Mouse (Mus musculus) intestine, postnatal 0 days (tissue): Measurements from ENCODE around the gene Bzw1. TPM values are rescaled to one million over a fixed set of nuclear protein-coding genes. Genes with fewer than 3 reads are reported as not detected.

ENCODE experiments used
- ATAC-seq: fragments of 200-750 bp; cut with Nextera tagmentation; 2 replicates; pipeline ENCODE4 v1.8.0; 2017; ENCODE audit warnings: mild to moderate bottlenecking, moderate TSS enrichment, moderate library complexity
- H3K27ac ChIP-seq: fragments of 300-500 bp; sonication (generic); 2 replicates; pipeline ENCODE4 v1.5.1; 2014; ENCODE audit warnings: mild to moderate bottlenecking, low read depth, low read length, moderate library complexity
- H3K27me3 ChIP-seq: fragments of 300-500 bp; sonication (generic); replicated peaks from 2 replicates; pipeline ENCODE4 v1.6.1; 2014; ENCODE audit warnings: low read length, mixed read lengths; ENCODE audit not compliant: control insufficient read depth, insufficient read depth
- H3K36me3 ChIP-seq: fragments of 300-500 bp; sonication (generic); 2 replicates; pipeline ENCODE4 v1.6.1; 2014; ENCODE audit warnings: mild to moderate bottlenecking, moderate library complexity; ENCODE audit not compliant: control insufficient read depth, insufficient read depth
- H3K4me1 ChIP-seq: fragments of 300-500 bp; sonication (generic); replicated peaks from 2 replicates; pipeline ENCODE4 v1.6.1; 2014; ENCODE audit warnings: antibody characterized with exemption, low read length, mixed read lengths; ENCODE audit not compliant: control insufficient read depth, insufficient read depth
- H3K4me2 ChIP-seq: fragments of 300-500 bp; sonication (generic); replicated peaks from 2 replicates; pipeline ENCODE4 v1.6.1; 2014; ENCODE audit warnings: low read depth, mild to moderate bottlenecking, moderate library complexity
- H3K4me3 ChIP-seq: fragments of 300-500 bp; sonication (generic); 2 replicates; pipeline ENCODE4 v1.5.1; 2014; ENCODE audit warnings: low read depth, low read length
- H3K9ac ChIP-seq: fragments of 300-500 bp; sonication (generic); 2 replicates; pipeline ENCODE4 v1.6.1; 2014; ENCODE audit warnings: mild to moderate bottlenecking, low read depth, low read length
- H3K9me3 ChIP-seq: fragments of 300-500 bp; sonication (generic); 2 replicates; pipeline ENCODE4 v1.6.1; 2016; ENCODE audit warnings: mixed run types; ENCODE audit not compliant: control insufficient read depth
- CTCF ChIP-seq: sonication (generic); IDR thresholded peaks from 2 replicates; pipeline ENCODE4 v1.5.1; 2016; ENCODE audit warnings: low read depth, mild to moderate bottlenecking, control low read depth, antibody characterized with exemption, moderate library complexity
- WGBS: fragments of 180-500 bp; shearing (Covaris S2); extraction: QIAGEN DNeasy Blood & Tissue Kit; methylation state at CpG from one replicate; pipeline ENCODE4 v1.1.7; 2014; 5-methylcytosine and 5-hydroxymethylcytosine counted together
- polyA plus RNA-seq: library from polyadenylated mRNA; unstranded; fragments of >200 nt; fragmentation: Nextera tagmentation; extraction: Ambion mirVana; gene quantifications from 2 replicates; pipeline ENCODE4 v1.2.1, GENCODE M21; 2015

Bzw1 gene
- polyA plus RNA-seq, 1 experiment from 2014 or later, result 207 TPM

GRCm38 (mm10) chr1:58420961-58421360 lies 28.3 kb downstream of the Bzw1 start:
- no peak overlapping the region for H3K27ac ChIP-seq
- 0 out of 2 replicates have a peak overlapping the region, but pooled peaks have one; percentile 9 for H3K4me3 ChIP-seq
- H3K9ac ChIP-seq, result no peak overlapping the region
- TF ChIP-seq CTCF, result peak; percentile 45
- no peak for ATAC-seq
- peak overlapping the region; percentile 69; the same call in 1 of the 2 replicates for H3K4me2 ChIP-seq
- no peaks in the 10 kb centered on the region for H3K9me3 ChIP-seq
- 15% methylated on average over 7 of the region's 7 CpGs for WGBS
- no peaks in the 10 kb centered on the region for H3K27me3 ChIP-seq
- no peaks in the 10 kb centered on the region; the same call in 1 of the 2 replicates for H3K4me1 ChIP-seq
- peaks cover 45% of the 10 kb centered on the region for H3K36me3 ChIP-seq

GRCm38 (mm10) chr1:58422879-58423278 lies 30.2 kb downstream of the Bzw1 start:
- peak overlapping the region; percentile 100 for H3K4me3 ChIP-seq
- no peaks in the 10 kb centered on the region for H3K27me3 ChIP-seq
- H3K9me3 ChIP-seq, result no peaks in the 10 kb centered on the region
- peak; percentile 68 for ATAC-seq
- peak overlapping the region; percentile 69 for H3K4me2 ChIP-seq
- no peaks in the 10 kb centered on the region; the same call in 1 of the 2 replicates for H3K4me1 ChIP-seq
- no peak for TF ChIP-seq CTCF
- peak overlapping the region; percentile 100 for H3K27ac ChIP-seq
- WGBS, result under 1% methylated on average over 13 of the region's 13 CpGs
- H3K9ac ChIP-seq, result peak overlapping the region; percentile 100
- H3K36me3 ChIP-seq, result peaks cover 31% of the 10 kb centered on the region

- WGBS, result under 1% methylated on average over 79 of the region's 79 CpGs
- Histone ChIP-seq H3K36me3 (peaks cover 23% of the 10 kb centered on the region), H3K27ac (peak within 1 kb of the TSS; percentile 100), H3K27me3 (no peaks in the 10 kb centered on the region), H3K9ac (peak within 1 kb of the TSS; percentile 100), H3K4me2 (peak within 1 kb of the TSS; percentile 69), H3K4me1 (no peaks in the 10 kb centered on the region; the same call in 1 of the 2 replicates), H3K4me3 (peak within 1 kb of the TSS; percentile 100), H3K9me3 (no peaks in the 10 kb centered on the region)
- no peak for TF ChIP-seq CTCF
- peak; percentile 86 for ATAC-seq
Measured at GRCm38 (mm10) chr1:58423371-58424248, 30.9 kb downstream of the Bzw1 start, which contains the start of gene Clk1. Gene Clk1 (minus strand): TSS chr1:58424066.

DNA sequence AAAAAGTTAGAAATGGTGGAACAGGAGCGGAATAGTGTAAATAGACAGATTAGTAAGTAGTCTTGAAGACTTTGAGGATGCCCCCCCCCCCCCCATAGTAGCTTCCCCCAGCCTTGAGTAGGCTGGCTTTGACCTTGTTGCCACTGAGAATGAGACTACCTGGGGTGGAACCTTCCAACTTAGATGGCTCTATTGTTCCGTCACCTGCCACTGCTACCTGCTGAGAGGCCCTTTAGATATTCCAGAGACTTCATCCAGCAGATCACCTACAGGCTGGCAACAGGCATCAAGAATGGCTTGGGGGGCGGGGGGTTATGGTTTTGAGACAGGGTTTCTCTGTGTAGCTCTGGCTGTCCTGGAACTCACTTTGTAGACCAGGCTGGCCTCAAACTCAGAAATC lies 31.9 kb downstream of the Bzw1 start:
- no peaks in the 10 kb centered on the region; the same call in 1 of the 2 replicates for H3K4me1 ChIP-seq
- no peaks in the 10 kb centered on the region for H3K9me3 ChIP-seq
- no peak for TF ChIP-seq CTCF
- no peak for ATAC-seq
- H3K4me2 ChIP-seq, result no peak overlapping the region
- H3K9ac ChIP-seq, result no peak overlapping the region
- H3K4me3 ChIP-seq, result no peak overlapping the region
- peaks cover 18% of the 10 kb centered on the region for H3K36me3 ChIP-seq
- no peak overlapping the region for H3K27ac ChIP-seq
- H3K27me3 ChIP-seq, result no peaks in the 10 kb centered on the region
- whole genome bisulfite sequencing, result 92% methylated on average over 3 of the region's 3 CpGs

GRCm38 (mm10) chr1:58444691-58445090 lies 52.0 kb downstream of the Bzw1 start:
- H3K4me1 ChIP-seq, result 0 out of 2 replicates have a peak, but pooled peaks cover 6% of the 10 kb centered on the region
- no peak for TF ChIP-seq CTCF
- no peaks in the 10 kb centered on the region for H3K27me3 ChIP-seq
- peak overlapping the region; percentile 73 for H3K4me3 ChIP-seq
- WGBS, result 10% methylated on average over 10 of the region's 10 CpGs
- no peak for ATAC-seq
- H3K27ac ChIP-seq, result peak overlapping the region; percentile 87
- H3K9ac ChIP-seq, result peak overlapping the region; percentile 72
- peak overlapping the region; percentile 80 for H3K4me2 ChIP-seq
- H3K36me3 ChIP-seq, result peaks cover 16% of the 10 kb centered on the region
- H3K9me3 ChIP-seq, result no peaks in the 10 kb centered on the region

DNA sequence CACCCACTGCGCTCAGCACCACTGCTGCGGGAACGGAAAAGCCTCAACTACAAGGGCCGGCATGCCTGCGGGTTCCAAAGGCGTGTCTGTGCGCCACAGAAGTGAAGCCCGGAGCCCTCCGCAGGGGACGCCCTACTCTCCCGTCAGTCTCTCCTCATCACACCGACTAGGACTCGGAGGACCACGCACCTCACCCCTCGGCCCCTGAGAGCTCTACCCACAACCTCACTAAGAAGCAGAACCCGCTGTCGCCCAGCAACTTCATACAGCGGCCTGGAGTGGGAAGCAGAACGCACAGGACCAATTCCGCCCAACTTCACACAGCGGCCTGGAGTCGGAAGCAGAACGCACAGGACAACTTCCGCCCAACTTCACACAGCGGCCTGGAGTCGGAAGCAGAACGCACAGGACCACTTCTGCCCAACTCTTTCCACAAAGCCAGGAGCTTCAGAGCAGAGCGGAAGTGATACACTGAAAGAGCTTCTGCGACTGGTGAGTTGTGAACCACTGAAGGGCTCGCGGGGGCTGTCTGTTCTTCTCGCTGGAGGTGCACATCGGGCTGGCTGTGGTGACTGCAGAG lies 52.5 kb downstream of the Bzw1 start, which contains the start of the genes Nif3l1 and Ppil3:
Gene Nif3l1 (plus strand): TSS at position 9 of the 580 bp plus-strand sequence.
Gene Ppil3 (minus strand): TSS at position 344 of the 580 bp plus-strand sequence.
- under 1% methylated on average over 33 of the region's 33 CpGs for WGBS

More for the DNA sequence above, 52.5 kb downstream of the Bzw1 start, which contains the start of the genes Nif3l1 and Ppil3:
- H3K27ac ChIP-seq, result peak within 1 kb of the TSS; percentile 87
- peak; percentile 63 for TF ChIP-seq CTCF
- no peaks in the 10 kb centered on the region for H3K27me3 ChIP-seq
- H3K4me3 ChIP-seq, result peak within 1 kb of the TSS; percentile 73
- H3K9ac ChIP-seq, result peak within 1 kb of the TSS; percentile 72
- no peaks in the 10 kb centered on the region for H3K9me3 ChIP-seq
- ATAC-seq, result peak; percentile 95
- 0 out of 2 replicates have a peak, but pooled peaks cover 6% of the 10 kb centered on the region for H3K4me1 ChIP-seq
- H3K4me2 ChIP-seq, result peak within 1 kb of the TSS; percentile 80
- H3K36me3 ChIP-seq, result peaks cover 12% of the 10 kb centered on the region
